Comparison of ENCODE assay signal across 26 mouse cellular contexts in the genomic region with DNA sequence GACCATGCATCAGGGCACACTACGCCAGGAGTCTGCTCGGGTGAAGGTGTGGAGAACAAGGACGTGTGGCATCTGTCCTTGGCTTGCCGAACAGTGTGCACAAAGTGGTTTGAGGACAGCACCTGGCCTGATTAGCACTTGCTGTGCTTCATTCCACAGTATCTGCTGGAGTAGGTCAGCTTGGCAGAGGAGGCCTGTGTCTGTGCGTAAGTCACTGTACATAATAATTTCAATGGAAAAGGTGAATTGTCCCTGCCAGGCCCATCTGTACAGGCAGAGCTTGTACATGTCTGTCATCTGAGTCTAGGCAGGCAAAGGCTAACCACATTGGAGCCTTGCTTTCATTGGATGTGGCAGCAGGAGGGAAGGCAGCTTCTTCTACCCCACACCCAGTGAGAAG.
DNase-seq lines count a peak whose midpoint lies in the region; ATAC-seq and TF ChIP-seq lines count a peak whose summit lies in the region.
"Had no signal": no experiment of that assay in that cellular context is flagged by ENCODE, and none has a peak within 500 bp of the region (broad histone marks: within the 10 kb centered on the region; RNA-seq: fewer than 3 reads in every experiment).

No protein-coding gene starts in this region.

- H3K4me2 ChIP-seq in hindbrain, postnatal 0 days (ENCODE audit: low read depth, low read length) = no peak overlapping the region
- no peak overlapping the region for H3K4me2 ChIP-seq in hindbrain, embryonic 12.5 days (replicated peaks)
- H3K4me2 ChIP-seq: liver, embryonic 12.5 days; midbrain, embryonic 13.5 days; neural tube, embryonic 15.5 days had no signal

- DNase-seq in hindbrain, postnatal 0 days (ENCODE audit: low spot score) = peak; percentile 16
- peak; percentile 26 for DNase-seq in cerebellum, adult 8-10 months
- peak; percentile 23 to 30 for DNase-seq in cerebellum, postnatal 25 days
- DNase-seq in thymus, postnatal 10 days (ENCODE audit: low spot score in 2 of 2) = no peak
- no peak for DNase-seq in retina, embryonic 14.5 days (ENCODE audit: low spot score)
- no peak for DNase-seq in layer of hippocampus, adult 2 months (ENCODE audit: low spot score in 2 of 2)
- DNase-seq: adrenal gland, postnatal 10 days; gastrocnemius, postnatal 10 days; heart, postnatal 14 days; kidney, postnatal 14 days; liver, postnatal 0 days; lung, postnatal 36 days; right cerebral cortex, postnatal 4 days; thymus, adult 18-20 months; thymus, postnatal 4 days had no signal

- H3K4me1 ChIP-seq in hindbrain, postnatal 0 days (ENCODE audit: insufficient read depth, low read length) = no peaks in the 10 kb centered on the region
- H3K4me1 ChIP-seq in hindbrain, embryonic 12.5 days = no peaks in the 10 kb centered on the region
- H3K4me1 ChIP-seq: liver, embryonic 12.5 days; megakaryocyte, embryonic 14.5 days; midbrain, embryonic 13.5 days; neural tube, embryonic 15.5 days had no signal

- ATAC-seq in hindbrain, postnatal 0 days = peak; percentile 46; the same call in 1 of the 2 replicates
- no peak for ATAC-seq in hindbrain, embryonic 12.5 days (ENCODE audit: low FRiP score)
- ATAC-seq in cerebellum, adult (ENCODE audit: insufficient number of reproducible peaks, low FRiP score, low TSS enrichment) = peak; percentile 68
- ATAC-seq: intestine, postnatal 0 days; liver, embryonic 12.5 days; liver, postnatal 0 days; midbrain, embryonic 13.5 days; Patski had no signal

- H3K4me3 ChIP-seq in hindbrain, postnatal 0 days (ENCODE audit: low read length) = no peak overlapping the region
- no peak overlapping the region for H3K4me3 ChIP-seq in hindbrain, embryonic 12.5 days
- no peak overlapping the region for H3K4me3 ChIP-seq in layer of hippocampus, adult 2 months
- H3K4me3 ChIP-seq: erythroblast, embryonic 14.5 days; hindbrain, embryonic 10.5 days; liver, embryonic 12.5 days; megakaryocyte, embryonic 14.5 days; midbrain, embryonic 13.5 days; neural tube, embryonic 15.5 days had no signal

- no peaks in the 10 kb centered on the region for H3K9me3 ChIP-seq in hindbrain, postnatal 0 days (ENCODE audit: low read length)
- peaks cover 3% of the 10 kb centered on the region; the same call in 1 of the 2 replicates for H3K9me3 ChIP-seq in hindbrain, embryonic 12.5 days (replicated peaks)
- H3K9me3 ChIP-seq: liver, embryonic 12.5 days; neural tube, embryonic 15.5 days had no signal

- H3K9ac ChIP-seq in hindbrain, postnatal 0 days (replicated peaks; ENCODE audit: low read length) = no peak overlapping the region
- no peak overlapping the region for H3K9ac ChIP-seq in hindbrain, embryonic 12.5 days
- H3K9ac ChIP-seq: liver, embryonic 12.5 days; liver, postnatal 0 days; midbrain, embryonic 13.5 days; neural tube, embryonic 15.5 days had no signal

- H3K36me3 ChIP-seq in hindbrain, postnatal 0 days (ENCODE audit: insufficient read depth, low read length) = no peaks in the 10 kb centered on the region
- H3K36me3 ChIP-seq in hindbrain, embryonic 12.5 days = no peaks in the 10 kb centered on the region
- H3K36me3 ChIP-seq: hindbrain, embryonic 10.5 days; liver, embryonic 12.5 days; midbrain, embryonic 13.5 days; neural tube, embryonic 15.5 days had no signal

- H3K27ac ChIP-seq in hindbrain, postnatal 0 days = no peak overlapping the region
- H3K27ac ChIP-seq in hindbrain, embryonic 12.5 days = no peak overlapping the region
- H3K27ac ChIP-seq in layer of hippocampus, adult 2 months = no peak overlapping the region
- H3K27ac ChIP-seq: hindbrain, embryonic 10.5 days; liver, embryonic 12.5 days; midbrain, embryonic 13.5 days; neural tube, embryonic 15.5 days; stomach, postnatal 0 days had no signal

- 78% methylated on average over 5 of the region's 5 CpGs for WGBS in hindbrain, postnatal 0 days
- WGBS in hindbrain, embryonic 12.5 days = 90% methylated on average over 5 of the region's 5 CpGs

- no peak for TF ChIP-seq CTCF in hindbrain, postnatal 0 days (IDR thresholded peaks at IDR 0.05; ENCODE audit: low read depth)
- TF ChIP-seq CTCF in layer of hippocampus, adult 2 months (conservative IDR thresholded peaks at IDR 0.05) = no peak

- no peaks in the 10 kb centered on the region for H3K27me3 ChIP-seq in hindbrain, postnatal 0 days (ENCODE audit: insufficient read depth, low read length)
- H3K27me3 ChIP-seq in hindbrain, embryonic 12.5 days = no peaks in the 10 kb centered on the region
- H3K27me3 ChIP-seq: liver, embryonic 12.5 days; megakaryocyte, embryonic 14.5 days; midbrain, embryonic 13.5 days; neural tube, embryonic 15.5 days had no signal

Comparison
In these comparisons a context has a peak if more than half of its experiments do, and no peak if none do; other contexts are left out.
1. DNase-seq: peak in hindbrain, postnatal 0 days (single experiment), cerebellum, adult 8-10 months (single experiment) and cerebellum, postnatal 25 days (2 of 2); none in thymus, postnatal 10 days (0 of 2), retina, embryonic 14.5 days (single experiment) and layer of hippocampus, adult 2 months (0 of 2).